Mouse (Mus musculus) WW6 (cell line): ENCODE data around the gene L3mbtl4.
"Not testable (repeated sequence)": the region's sequence is repeated elsewhere in the genome, so short reads cannot be mapped to it uniquely, and the experiment has no call there.

Experiments used
- DNase-seq: peaks from one replicate; pipeline ENCODE4 v3.0.0-alpha.2; 2013; ENCODE audit warnings: low read depth, low spot score

The L3mbtl4 gene

DNA sequence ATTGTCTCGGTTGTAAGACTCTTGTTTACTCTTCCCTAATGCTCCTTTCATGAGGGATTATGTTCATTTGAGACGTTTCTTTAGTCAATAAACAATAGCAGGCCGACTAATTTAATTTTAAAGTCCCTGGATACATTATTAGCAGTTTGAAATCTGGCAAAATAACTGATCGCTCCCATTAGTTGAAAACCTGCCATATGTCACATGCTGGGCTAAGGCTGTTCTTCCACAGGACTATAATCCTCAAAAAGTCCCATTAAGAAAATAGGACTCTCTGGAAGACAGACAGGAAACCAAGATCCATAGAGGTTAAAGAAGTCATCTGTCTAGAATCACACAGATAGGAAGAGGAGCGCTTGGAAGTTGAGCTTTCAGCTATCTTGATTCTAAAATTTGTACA lies 114.9 kb downstream of the L3mbtl4 start:
- no peak for DNase-seq

GRCm38 (mm10) chr17:68405993-68406392 lies 132.4 kb downstream of the L3mbtl4 start:
- DNase-seq: no peak

DNA sequence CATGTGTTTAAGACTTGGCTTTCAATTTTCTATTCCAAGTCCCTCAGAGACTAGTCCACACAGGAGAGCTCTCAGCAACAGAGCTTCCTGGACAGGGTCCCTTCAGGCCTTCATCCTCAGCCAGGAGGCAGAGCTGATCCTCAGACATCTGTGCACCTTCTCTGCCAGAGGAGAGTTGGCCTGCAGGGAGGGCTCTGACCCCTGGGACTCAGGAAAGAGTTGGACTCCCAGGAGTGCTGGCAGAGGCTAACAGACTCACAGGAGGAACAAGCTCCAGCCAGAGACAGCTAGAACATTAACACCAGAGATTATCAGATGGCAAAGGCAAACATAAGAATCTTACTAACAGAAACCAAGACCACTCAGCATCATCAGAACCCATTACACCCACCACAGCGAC lies 133.5 kb downstream of the L3mbtl4 start:
- not testable (repeated sequence) for DNase-seq

- no peak for DNase-seq
These were observed 149.3 kb downstream of the L3mbtl4 start for GRCm38 (mm10) chr17:68422663-68423498.

DNA sequence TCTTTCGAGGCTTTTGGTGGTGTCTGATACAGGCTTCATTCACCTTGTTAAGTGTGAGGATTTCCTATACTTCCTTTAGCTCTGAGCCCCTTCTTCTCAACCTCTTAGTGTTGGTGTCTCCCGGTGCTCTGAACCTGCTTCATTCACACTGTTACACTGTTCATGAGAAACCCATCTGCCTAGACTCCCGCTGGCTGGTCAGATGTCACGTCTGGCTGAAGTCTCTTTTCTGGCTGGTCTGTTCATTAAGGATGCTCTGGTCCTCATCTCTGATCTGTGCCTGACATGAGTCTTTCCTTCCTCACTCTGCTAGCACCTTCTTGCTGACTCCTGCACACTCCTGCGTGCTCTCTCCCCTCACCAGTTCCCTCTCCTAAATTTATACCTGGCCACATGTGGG lies 160.0 kb downstream of the L3mbtl4 start:
- DNase-seq: no peak

DNA sequence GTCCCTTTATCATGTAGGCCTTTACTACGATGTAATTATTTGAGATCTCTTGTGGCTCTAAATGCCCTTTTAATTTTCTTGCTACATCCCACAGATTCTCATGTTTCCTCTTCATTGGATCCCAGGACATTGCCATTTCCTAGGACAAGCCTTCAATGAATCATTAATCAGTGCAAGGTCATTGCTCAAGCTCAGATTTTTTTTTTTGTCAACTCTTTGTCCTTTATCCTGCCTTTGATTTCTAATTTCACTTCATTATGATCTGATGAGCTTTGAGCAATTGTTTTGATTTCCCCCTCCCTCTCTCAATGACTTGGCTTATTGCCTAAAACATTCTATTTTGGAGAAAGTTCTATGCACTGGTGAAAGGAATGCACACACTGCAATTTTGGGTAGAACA lies 177.3 kb downstream of the L3mbtl4 start:
- no peak for DNase-seq

GRCm38 (mm10) chr17:68461471-68461870 lies 187.9 kb downstream of the L3mbtl4 start:
- no peak for DNase-seq

DNA sequence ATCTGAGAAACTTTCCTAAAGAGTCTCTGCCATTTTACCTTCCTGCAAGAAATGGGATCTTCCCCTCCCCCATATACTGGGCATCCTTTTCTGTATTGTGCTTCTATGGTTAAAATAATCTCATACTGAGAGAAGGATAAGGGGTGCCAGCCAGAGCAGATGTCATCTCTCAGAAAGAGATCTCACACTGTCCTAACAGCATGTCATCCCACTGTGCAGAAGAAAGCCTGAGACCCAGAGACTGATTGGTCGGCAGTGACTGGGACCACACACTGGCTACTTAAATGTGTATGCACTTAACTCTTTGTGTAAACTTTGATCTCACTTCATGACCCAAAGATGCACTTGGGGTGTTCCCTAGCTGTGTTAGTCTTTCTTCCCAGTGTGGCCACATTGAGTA lies 193.7 kb downstream of the L3mbtl4 start:
- DNase-seq: no peak

DNA sequence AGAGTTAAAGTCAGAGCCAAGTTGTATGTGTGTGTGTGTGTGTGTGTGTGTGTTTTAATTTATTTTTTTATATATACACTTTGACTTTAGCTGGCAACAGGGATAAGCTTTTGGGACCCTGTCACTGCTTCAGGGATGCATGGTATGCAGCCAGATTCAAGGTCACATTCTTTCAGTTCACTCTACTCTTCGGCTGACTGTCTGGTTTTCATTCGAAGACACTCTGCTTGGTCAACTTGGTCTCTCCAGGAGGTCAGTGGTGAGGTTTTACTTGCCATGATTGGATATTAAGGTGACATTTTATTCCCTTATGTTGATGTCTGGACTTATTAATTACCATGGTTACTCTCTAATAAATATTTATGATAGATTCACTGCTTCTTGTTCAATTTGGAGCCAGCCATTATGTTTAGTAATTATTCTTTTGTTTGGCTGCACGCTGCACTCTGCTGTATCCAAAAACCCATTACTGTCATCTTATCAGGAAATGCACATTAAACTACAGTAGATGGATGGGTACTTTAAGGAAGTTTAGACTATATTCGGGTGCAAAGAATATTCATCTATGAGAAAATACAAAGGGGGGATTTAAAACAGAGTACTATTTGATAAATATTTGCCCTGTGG lies 216.6 kb downstream of the L3mbtl4 start:
- DNase-seq: no peak

DNA sequence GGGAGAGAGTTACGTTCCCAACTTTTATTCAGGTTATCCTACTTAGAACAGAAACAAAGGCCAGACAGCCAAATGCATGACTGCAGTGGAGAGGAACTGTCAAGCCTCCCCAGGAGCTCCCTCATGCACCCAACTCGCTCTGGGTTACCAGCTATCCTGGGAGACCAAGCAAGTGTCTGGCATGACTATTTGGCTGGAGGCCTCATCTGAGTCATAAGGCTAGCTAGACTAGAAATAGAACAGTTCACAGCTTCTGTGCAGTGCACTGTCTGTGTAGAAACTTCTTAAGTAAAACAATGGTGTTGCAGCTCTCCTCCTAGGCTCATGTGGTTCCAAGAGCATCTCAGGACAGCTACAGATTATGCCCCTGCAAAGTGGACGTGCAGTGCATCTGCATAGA lies 218.6 kb downstream of the L3mbtl4 start:
- no peak for DNase-seq

DNA sequence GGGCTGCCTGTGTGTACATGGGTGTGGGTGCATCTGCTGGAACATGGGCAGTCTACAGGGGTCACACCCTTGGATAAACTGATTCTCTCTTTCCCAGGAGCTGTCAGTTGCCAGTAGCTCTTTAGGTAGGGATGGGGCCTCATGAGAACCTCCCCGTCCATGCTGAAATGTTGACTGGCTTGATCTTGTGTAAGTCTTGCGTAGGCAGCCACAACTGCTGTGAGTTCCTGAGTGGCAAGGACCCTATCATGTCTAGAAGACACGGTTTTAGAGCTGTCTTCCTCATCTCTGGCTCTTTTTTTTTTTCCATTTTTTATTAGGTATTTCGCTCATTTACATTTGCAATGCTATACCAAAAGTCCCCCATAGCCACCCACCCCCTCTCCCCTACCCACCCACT lies 229.4 kb downstream of the L3mbtl4 start:
- DNase-seq: not testable (repeated sequence)

GRCm38 (mm10) chr17:68559698-68560097 lies 286.1 kb downstream of the L3mbtl4 start:
- DNase-seq: no peak

DNA sequence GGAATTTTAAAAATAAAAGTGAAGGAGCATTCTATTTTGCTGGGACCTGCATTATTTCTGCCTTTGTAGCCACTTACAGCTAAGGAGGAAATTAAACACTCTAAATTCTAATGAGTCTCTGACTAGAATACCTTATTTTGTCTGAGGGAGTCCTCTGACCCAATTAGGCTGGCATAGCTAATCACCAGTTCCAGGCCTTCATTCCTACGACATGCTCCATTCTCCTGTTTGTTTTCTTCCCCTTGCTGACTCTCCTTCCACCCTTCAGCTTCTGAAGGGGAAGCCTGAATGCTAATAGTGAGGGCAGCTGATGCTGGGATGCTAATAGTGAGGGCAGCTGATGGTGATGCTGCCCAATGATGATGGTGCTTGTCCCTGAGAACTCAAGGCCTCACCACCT lies 286.7 kb downstream of the L3mbtl4 start:
- DNase-seq: no peak

DNA sequence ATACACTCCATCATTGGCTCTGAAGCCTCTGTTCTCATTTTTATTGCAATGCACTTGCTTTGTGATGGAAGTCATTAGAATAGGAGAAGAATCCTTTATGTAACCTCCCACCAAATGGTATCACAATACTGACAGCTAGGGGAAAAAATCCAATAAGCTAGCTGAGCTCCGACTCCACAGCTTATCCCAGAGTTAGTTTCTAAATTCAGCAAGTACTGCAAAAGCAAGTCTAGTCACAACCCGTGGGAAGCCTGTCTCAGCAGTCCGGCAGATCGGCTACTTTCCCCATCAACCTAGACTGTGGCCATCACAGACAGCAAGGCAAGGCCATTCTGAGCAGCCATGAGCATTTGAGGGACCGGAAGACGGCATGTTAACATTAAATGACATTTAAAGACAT lies 298.2 kb downstream of the L3mbtl4 start:
- DNase-seq: no peak

- no peak for DNase-seq
These were observed 311.6 kb downstream of the L3mbtl4 start for GRCm38 (mm10) chr17:68585195-68585594.

DNA sequence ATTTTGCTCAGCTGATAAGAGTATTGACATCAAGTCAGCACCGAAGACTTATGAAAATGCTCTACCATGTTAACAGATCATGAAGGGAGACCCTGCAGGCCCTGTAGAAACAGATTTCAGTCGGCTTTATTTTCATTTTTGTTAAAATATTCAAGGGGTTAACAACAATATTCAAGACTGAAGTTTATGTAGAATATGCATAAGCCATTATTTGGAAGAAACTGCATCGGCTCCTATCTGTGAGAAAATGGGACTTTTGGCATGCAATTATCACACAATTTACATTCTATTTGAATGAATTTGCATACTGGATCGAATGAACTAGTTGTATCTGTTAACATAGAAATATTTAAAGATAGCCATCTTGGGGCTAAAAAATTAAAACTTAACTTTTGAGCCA lies 318.0 kb downstream of the L3mbtl4 start:
- DNase-seq: no peak

DNA sequence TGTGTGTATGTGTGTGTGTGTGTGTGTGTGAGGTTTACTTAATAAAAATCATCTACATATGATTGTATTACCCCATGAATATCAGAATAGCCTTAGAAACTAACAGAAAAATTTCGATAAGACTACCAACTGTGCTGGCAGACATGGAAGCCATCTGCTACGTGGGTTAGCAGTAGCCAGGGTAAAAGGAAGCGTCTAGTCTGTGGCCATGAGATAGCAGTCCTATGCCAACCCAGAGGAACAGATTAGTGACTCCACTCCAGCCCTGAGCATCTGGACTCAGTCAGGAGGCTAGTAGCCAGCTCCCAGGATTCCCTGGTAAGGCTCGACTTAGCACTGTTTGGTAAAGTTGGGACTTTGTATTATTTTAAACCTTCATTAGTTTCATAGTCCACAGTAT lies 329.1 kb downstream of the L3mbtl4 start:
- DNase-seq: no peak

DNA sequence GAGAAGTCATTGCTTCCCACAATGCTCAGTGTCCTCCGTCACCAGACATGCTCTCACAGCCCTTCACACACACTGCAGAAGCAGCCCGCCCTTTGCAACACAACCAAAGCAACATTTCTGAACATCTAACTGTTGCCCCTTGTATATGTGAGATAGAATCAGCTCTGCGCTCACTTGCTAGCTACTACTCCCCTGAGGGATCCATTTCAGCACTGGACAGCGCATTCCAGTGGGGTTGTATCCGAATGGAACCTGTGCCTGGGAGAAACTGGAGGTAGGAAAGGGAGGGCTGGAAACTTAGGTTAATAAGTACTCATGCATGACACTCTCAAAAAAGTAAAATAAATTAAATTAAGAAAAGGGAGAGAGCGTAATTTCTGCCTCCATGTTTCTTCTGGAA lies 334.1 kb downstream of the L3mbtl4 start:
- DNase-seq: peak; percentile 9

GRCm38 (mm10) chr17:68611247-68611646 lies 337.6 kb downstream of the L3mbtl4 start:
- no peak for DNase-seq

DNA sequence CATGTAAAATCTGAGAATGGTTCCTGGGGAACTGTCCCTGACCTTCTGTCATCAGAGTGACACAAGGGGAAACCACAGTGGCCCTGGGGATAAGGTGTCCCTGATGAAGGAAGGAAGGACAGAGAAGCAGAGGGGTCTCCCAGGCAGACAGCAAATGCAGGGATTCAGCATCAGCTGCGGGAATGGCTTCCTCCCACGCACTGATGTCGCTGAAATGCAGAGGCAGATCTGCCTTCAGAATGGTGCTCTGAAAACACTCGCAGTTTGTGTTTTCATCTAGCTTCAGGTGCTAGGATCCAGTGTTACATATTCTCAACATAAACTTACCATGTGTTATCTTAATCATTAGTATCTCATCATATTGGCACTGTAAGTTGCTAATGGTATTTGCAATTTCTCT lies 351.7 kb downstream of the L3mbtl4 start:
- DNase-seq: no peak

DNA sequence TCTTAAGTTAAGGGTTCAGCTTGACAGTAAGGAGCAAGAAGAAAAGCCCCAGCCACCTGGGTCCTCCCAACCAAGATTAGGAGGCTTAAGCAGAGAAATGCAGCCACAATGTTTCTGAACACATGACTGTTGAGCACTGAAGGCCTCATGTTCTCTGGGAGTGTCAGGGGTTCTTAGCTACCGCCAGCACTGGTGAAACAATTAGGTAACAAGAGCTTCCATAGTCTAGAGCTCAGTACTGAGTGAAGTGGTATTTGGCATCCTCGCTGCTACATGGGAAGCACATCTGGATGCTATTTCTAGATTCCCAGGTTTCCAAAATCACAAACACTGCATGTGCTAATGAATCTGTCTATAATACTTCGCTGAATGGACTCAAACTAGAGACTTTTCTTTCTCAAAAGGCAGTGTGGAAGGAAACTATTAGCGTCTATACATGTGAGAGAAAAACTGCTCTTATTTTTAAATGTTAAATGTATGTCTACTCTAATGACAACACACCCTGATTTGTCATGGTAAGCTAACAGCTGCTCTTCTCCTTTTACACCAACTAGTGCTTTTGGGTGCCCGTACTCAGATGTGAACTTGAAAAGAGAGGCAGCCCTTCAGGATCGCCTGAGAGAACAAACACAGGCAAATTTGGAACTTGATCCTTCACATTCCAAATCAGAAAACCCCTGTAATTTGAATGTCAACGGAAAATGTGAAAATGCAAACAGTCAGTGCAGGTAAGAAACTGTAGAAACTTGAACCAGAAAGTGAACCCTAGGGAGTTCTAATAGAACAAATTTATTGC lies 356.2 kb downstream of the L3mbtl4 start:
- DNase-seq: no peak

DNA sequence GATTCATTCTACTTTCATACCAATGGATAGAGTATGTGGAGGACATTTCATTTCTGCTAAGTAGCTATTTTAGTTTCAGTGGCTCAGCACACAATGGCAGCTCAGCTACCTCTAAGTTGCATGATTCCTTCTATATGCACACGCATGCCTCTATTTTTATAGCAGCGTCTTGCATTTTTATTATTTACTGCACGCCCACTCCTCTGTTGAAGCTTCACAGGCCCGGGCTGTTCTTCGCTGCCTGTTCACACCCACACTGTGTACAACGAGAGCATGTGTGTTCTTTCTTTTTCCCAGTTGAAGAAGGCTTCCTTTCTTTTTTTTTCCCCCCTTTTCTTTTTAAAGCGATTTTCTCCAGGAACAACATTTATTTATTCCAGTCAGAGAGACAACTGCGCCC lies 357.8 kb downstream of the L3mbtl4 start:
- DNase-seq: no peak

DNA sequence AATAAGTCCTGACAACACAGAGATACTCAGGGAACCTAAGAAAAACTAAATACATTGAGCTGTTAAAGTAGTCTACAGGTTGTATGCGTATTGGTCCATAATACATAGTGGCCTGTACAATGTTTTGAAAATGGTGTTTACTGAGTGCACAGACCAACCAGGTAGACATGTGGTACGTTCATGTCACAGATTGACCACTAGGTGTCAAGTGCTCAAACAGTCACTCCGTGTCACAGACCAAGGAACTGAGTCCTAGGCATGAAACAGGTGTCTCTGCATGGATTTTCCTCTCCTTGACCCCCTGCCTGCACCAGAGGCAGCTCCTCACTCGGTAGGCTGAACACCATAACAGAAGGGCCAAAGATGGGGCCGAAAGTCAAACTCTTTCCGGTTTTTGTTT lies 366.6 kb downstream of the L3mbtl4 start:
- no peak for DNase-seq
